Mouse (Mus musculus): Measurements from ENCODE around the gene Tbc1d2. TPM values are rescaled to one million over a fixed set of nuclear protein-coding genes. Genes with fewer than 3 reads are reported as not detected.
"Not testable (repeated sequence)": the region's sequence is repeated elsewhere in the genome, so short reads cannot be mapped to it uniquely, and the experiment has no call there.

The Tbc1d2 gene
- polyA plus RNA-seq, 1 experiment from 2014 or later: 1.1 TPM

GRCm38 (mm10) chr4:46635702-46636430 lies 14.1 kb downstream of the Tbc1d2 start:
- Histone ChIP-seq H3K4me3 (ENCODE audit: low read depth, low read length) (no peak overlapping the region), H3K36me3 (ENCODE audit: control insufficient read depth, insufficient read depth, low read length) (no peaks in the 10 kb centered on the region), H3K27ac (ENCODE audit: low read depth, low read length) (no peak overlapping the region), H3K4me2 (ENCODE audit: low read depth) (no peak overlapping the region), H3K9ac (ENCODE audit: low read length) (no peak overlapping the region), H3K4me1 (ENCODE audit: control insufficient read depth, insufficient read depth, low read length) (no peaks in the 10 kb centered on the region), H3K27me3 (ENCODE audit: control insufficient read depth, insufficient read depth, low read length) (no peaks in the 10 kb centered on the region), H3K9me3 (ENCODE audit: control insufficient read depth, low read length) (no peaks in the 10 kb centered on the region)
- DNase-seq (ENCODE audit: low spot score): no peak
- no peak for ATAC-seq (ENCODE audit: insufficient read depth, low FRiP score, low TSS enrichment)
- WGBS: 86% methylated on average over 16 of the region's 16 CpGs

GRCm38 (mm10) chr4:46634881-46635280 lies 15.1 kb downstream of the Tbc1d2 start:
- no peaks in the 10 kb centered on the region for H3K4me1 ChIP-seq (ENCODE audit: control insufficient read depth, insufficient read depth, low read length)
- no peak overlapping the region for H3K4me2 ChIP-seq (ENCODE audit: low read depth)
- H3K27ac ChIP-seq (ENCODE audit: low read depth, low read length): no peak overlapping the region
- no peak for ATAC-seq (ENCODE audit: insufficient read depth, low FRiP score, low TSS enrichment)
- H3K36me3 ChIP-seq (ENCODE audit: control insufficient read depth, insufficient read depth, low read length): no peaks in the 10 kb centered on the region
- H3K9ac ChIP-seq (ENCODE audit: low read length): no peak overlapping the region
- H3K4me3 ChIP-seq (ENCODE audit: low read depth, low read length): no peak overlapping the region
- H3K9me3 ChIP-seq (ENCODE audit: control insufficient read depth, low read length): no peaks in the 10 kb centered on the region
- WGBS: 54% methylated on average over 6 of the region's 6 CpGs
- DNase-seq (ENCODE audit: low spot score): no peak
- no peaks in the 10 kb centered on the region for H3K27me3 ChIP-seq (ENCODE audit: control insufficient read depth, insufficient read depth, low read length)

- H3K9ac ChIP-seq (ENCODE audit: low read length); H3K4me3 ChIP-seq (ENCODE audit: low read depth, low read length); H3K9me3 ChIP-seq (ENCODE audit: control insufficient read depth, low read length); H3K4me2 ChIP-seq (ENCODE audit: low read depth); H3K4me1 ChIP-seq (ENCODE audit: control insufficient read depth, insufficient read depth, low read length); H3K27ac ChIP-seq (ENCODE audit: low read depth, low read length); DNase-seq (ENCODE audit: low spot score); H3K36me3 ChIP-seq (ENCODE audit: control insufficient read depth, insufficient read depth, low read length); H3K27me3 ChIP-seq (ENCODE audit: control insufficient read depth, insufficient read depth, low read length); ATAC-seq (ENCODE audit: insufficient read depth, low FRiP score, low TSS enrichment): not testable (repeated sequence)
- 71% methylated on average over 6 of the region's 6 CpGs for WGBS
Observed at GRCm38 (mm10) chr4:46633565-46633964, 16.4 kb downstream of the Tbc1d2 start.

GRCm38 (mm10) chr4:46632465-46632864 lies 17.5 kb downstream of the Tbc1d2 start:
- Histone ChIP-seq H3K4me1 (ENCODE audit: control insufficient read depth, insufficient read depth, low read length) (peaks cover 5% of the 10 kb centered on the region; the same call in 1 of the 2 replicates), H3K27ac (ENCODE audit: low read depth, low read length) (no peak overlapping the region), H3K9ac (ENCODE audit: low read length) (no peak overlapping the region), H3K4me3 (ENCODE audit: low read depth, low read length) (no peak overlapping the region), H3K36me3 (ENCODE audit: control insufficient read depth, insufficient read depth, low read length) (no peaks in the 10 kb centered on the region), H3K27me3 (ENCODE audit: control insufficient read depth, insufficient read depth, low read length) (no peaks in the 10 kb centered on the region), H3K9me3 (ENCODE audit: control insufficient read depth, low read length) (no peaks in the 10 kb centered on the region), H3K4me2 (ENCODE audit: low read depth) (no peak overlapping the region)
- ATAC-seq (ENCODE audit: insufficient read depth, low FRiP score, low TSS enrichment) (no peak), DNase-seq (ENCODE audit: low spot score) (no peak)
- 85% methylated on average over 2 of the region's 2 CpGs for WGBS

GRCm38 (mm10) chr4:46630390-46630789 lies 19.6 kb downstream of the Tbc1d2 start:
- DNase-seq (ENCODE audit: low spot score): no peak
- 58% methylated on average over 9 of the region's 9 CpGs for WGBS
- Histone ChIP-seq H3K27ac (ENCODE audit: low read depth, low read length) (no peak overlapping the region), H3K9me3 (ENCODE audit: control insufficient read depth, low read length) (no peaks in the 10 kb centered on the region), H3K36me3 (ENCODE audit: control insufficient read depth, insufficient read depth, low read length) (no peaks in the 10 kb centered on the region), H3K4me1 (ENCODE audit: control insufficient read depth, insufficient read depth, low read length) (peaks cover 5% of the 10 kb centered on the region; the same call in 1 of the 2 replicates), H3K27me3 (ENCODE audit: control insufficient read depth, insufficient read depth, low read length) (no peaks in the 10 kb centered on the region), H3K4me3 (ENCODE audit: low read depth, low read length) (no peak overlapping the region), H3K9ac (ENCODE audit: low read length) (no peak overlapping the region), H3K4me2 (ENCODE audit: low read depth) (no peak overlapping the region)
- ATAC-seq (ENCODE audit: insufficient read depth, low FRiP score, low TSS enrichment): no peak

- no peak for ATAC-seq (ENCODE audit: insufficient read depth, low FRiP score, low TSS enrichment)
- no peak overlapping the region for H3K27ac ChIP-seq (ENCODE audit: low read depth, low read length)
- 43% methylated on average over 9 of the region's 9 CpGs for WGBS
Observed at GRCm38 (mm10) chr4:46628873-46629272, 21.1 kb downstream of the Tbc1d2 start.

GRCm38 (mm10) chr4:46628081-46628480 lies 21.9 kb downstream of the Tbc1d2 start:
- Histone ChIP-seq H3K4me1 (ENCODE audit: control insufficient read depth, insufficient read depth, low read length) (peaks cover 5% of the 10 kb centered on the region; the same call in 1 of the 2 replicates), H3K27ac (ENCODE audit: low read depth, low read length) (no peak overlapping the region), H3K27me3 (ENCODE audit: control insufficient read depth, insufficient read depth, low read length) (no peaks in the 10 kb centered on the region), H3K4me2 (ENCODE audit: low read depth) (no peak overlapping the region), H3K9ac (ENCODE audit: low read length) (no peak overlapping the region), H3K4me3 (ENCODE audit: low read depth, low read length) (no peak overlapping the region), H3K9me3 (ENCODE audit: control insufficient read depth, low read length) (no peaks in the 10 kb centered on the region), H3K36me3 (ENCODE audit: control insufficient read depth, insufficient read depth, low read length) (no peaks in the 10 kb centered on the region)
- 84% methylated on average over 11 of the region's 11 CpGs for WGBS
- no peak for ATAC-seq (ENCODE audit: insufficient read depth, low FRiP score, low TSS enrichment)
- DNase-seq (ENCODE audit: low spot score): no peak

More at GRCm38 (mm10) chr4:46628873-46629272, 21.1 kb downstream of the Tbc1d2 start:
- Histone ChIP-seq H3K4me2 (ENCODE audit: low read depth) (no peak overlapping the region), H3K36me3 (ENCODE audit: control insufficient read depth, insufficient read depth, low read length) (no peaks in the 10 kb centered on the region), H3K9me3 (ENCODE audit: control insufficient read depth, low read length) (no peaks in the 10 kb centered on the region), H3K27me3 (ENCODE audit: control insufficient read depth, insufficient read depth, low read length) (no peaks in the 10 kb centered on the region), H3K9ac (ENCODE audit: low read length) (no peak overlapping the region), H3K4me3 (ENCODE audit: low read depth, low read length) (no peak overlapping the region), H3K4me1 (ENCODE audit: control insufficient read depth, insufficient read depth, low read length) (peaks cover 5% of the 10 kb centered on the region; the same call in 1 of the 2 replicates)
- DNase-seq (ENCODE audit: low spot score): no peak

GRCm38 (mm10) chr4:46625101-46625500 lies 24.9 kb downstream of the Tbc1d2 start:
- peaks cover 5% of the 10 kb centered on the region; the same call in 1 of the 2 replicates for H3K4me1 ChIP-seq (ENCODE audit: control insufficient read depth, insufficient read depth, low read length)
- H3K36me3 ChIP-seq (ENCODE audit: control insufficient read depth, insufficient read depth, low read length): no peaks in the 10 kb centered on the region
- H3K4me2 ChIP-seq (ENCODE audit: low read depth): no peak overlapping the region
- no peak overlapping the region for H3K4me3 ChIP-seq (ENCODE audit: low read depth, low read length)
- no peaks in the 10 kb centered on the region for H3K9me3 ChIP-seq (ENCODE audit: control insufficient read depth, low read length)
- no peak overlapping the region for H3K27ac ChIP-seq (ENCODE audit: low read depth, low read length)
- WGBS: 73% methylated on average over 10 of the region's 10 CpGs
- no peak overlapping the region for H3K9ac ChIP-seq (ENCODE audit: low read length)
- no peak for ATAC-seq (ENCODE audit: insufficient read depth, low FRiP score, low TSS enrichment)
- DNase-seq (ENCODE audit: low spot score): no peak
- no peaks in the 10 kb centered on the region for H3K27me3 ChIP-seq (ENCODE audit: control insufficient read depth, insufficient read depth, low read length)

GRCm38 (mm10) chr4:46623007-46623406 lies 27.0 kb downstream of the Tbc1d2 start:
- Histone ChIP-seq H3K36me3 (ENCODE audit: control insufficient read depth, insufficient read depth, low read length) (no peaks in the 10 kb centered on the region), H3K4me2 (ENCODE audit: low read depth) (no peak overlapping the region), H3K4me3 (ENCODE audit: low read depth, low read length) (no peak overlapping the region), H3K9ac (ENCODE audit: low read length) (no peak overlapping the region), H3K27ac (ENCODE audit: low read depth, low read length) (no peak overlapping the region), H3K9me3 (ENCODE audit: control insufficient read depth, low read length) (no peaks in the 10 kb centered on the region), H3K4me1 (ENCODE audit: control insufficient read depth, insufficient read depth, low read length) (no peaks in the 10 kb centered on the region), H3K27me3 (ENCODE audit: control insufficient read depth, insufficient read depth, low read length) (no peaks in the 10 kb centered on the region)
- WGBS: 75% methylated on average over 5 of the region's 5 CpGs
- DNase-seq (ENCODE audit: low spot score) (no peak), ATAC-seq (ENCODE audit: insufficient read depth, low FRiP score, low TSS enrichment) (no peak)

Data from neural tube, embryonic 11.5 days (tissue).